25 mouse cellular contexts compared by ENCODE assay signal in the genomic region with DNA sequence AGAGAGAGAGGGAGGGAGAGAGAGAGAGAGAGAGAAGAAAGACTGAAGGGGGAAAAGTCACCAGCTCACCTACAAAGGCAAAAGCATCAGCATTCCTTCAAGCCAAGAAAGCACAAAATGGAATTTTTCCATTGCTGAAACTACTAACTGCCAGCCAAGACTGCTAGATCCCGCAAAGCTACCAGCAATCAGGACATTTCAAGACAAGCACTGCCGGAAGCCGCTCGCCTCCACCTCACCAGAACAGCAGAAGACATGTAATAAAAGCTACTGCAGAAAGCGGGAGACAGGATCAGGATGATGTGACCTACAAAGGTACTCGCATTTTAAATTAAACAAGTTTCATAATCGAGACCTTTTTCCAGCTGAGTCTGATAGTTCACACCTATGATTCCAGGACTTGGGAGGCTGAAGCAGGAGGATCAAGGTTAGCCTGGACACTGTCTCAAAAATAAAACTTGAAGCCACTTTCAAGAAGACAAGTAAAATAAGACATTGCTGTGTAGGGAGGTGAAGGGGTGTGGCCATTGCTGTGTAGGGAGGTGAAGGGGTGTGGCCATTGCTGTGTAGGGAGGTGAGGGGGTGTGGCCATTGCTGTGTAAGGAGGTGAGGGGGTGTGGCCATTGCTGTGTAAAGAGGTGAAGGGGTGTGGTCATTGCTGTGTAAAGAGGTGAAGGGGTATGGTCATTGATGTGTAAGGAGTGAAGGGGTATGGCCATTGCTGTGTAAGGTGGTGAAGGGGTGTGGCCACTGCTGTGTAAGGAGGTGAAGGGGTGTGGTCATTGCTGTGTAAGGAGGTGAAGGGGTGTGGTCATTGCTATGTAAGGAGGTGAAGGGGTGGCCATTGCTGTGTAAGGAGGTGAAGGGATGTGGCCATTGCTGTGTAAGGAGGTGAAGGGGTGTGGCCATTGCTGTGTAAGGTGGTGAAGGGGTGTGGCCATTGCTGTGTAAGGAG. TPM values are rescaled to one million over a fixed set of nuclear protein-coding genes. Genes with fewer than 3 reads are reported as not detected.
DNase-seq lines count a peak whose midpoint lies in the region; ATAC-seq and TF ChIP-seq lines count a peak whose summit lies in the region.
"Had no signal": no experiment of that assay in that cellular context is flagged by ENCODE, and none has a peak within 500 bp of the region (broad histone marks: within the 10 kb centered on the region; RNA-seq: fewer than 3 reads in every experiment).

No protein-coding gene starts in this region.

- DNase-seq in 416B (ENCODE audit: low read depth): peak; percentile 31
- DNase-seq in c-Kit-negative CD71-positive TER-119-positive erythroid progenitor cells, embryonic 14.5 days (ENCODE audit: low read depth, low spot score): peak; percentile 21
- DNase-seq in thymus, postnatal 4 days: no peak
- DNase-seq in layer of hippocampus, adult 8-10 months (ENCODE audit: low spot score in 2 of 2): no peak
- DNase-seq: adrenal gland, postnatal 10 days; cerebellum, adult 9-10 months; forebrain, postnatal 0 days; gastrocnemius, postnatal 10 days; heart, postnatal 10 days; spleen, adult 18-20 months; thymus, postnatal 25 days had no signal

- WGBS in liver, embryonic 15.5 days (ENCODE audit: insufficient replicate concordance): 88% methylated on average over 7 of the region's 7 CpGs
- WGBS in hindbrain, embryonic 16.5 days: 88% methylated on average over 7 of the region's 7 CpGs

- no peak for ATAC-seq in liver, embryonic 15.5 days (ENCODE audit: insufficient read depth)
- ATAC-seq in hindbrain, embryonic 16.5 days: no peak
- ATAC-seq: CD4-positive, CD25-positive, alpha-beta regulatory T cell, adult 4 months; forebrain, postnatal 0 days had no signal

- no peak for TF ChIP-seq CTCF in ES-Bruce4 (IDR thresholded peaks at IDR 0.05; ENCODE audit: low read depth, low read length)

- TF ChIP-seq POLR2A in ES-Bruce4 (IDR thresholded peaks at IDR 0.05; ENCODE audit: insufficient read depth, low read length): no peak

- H3K4me1 ChIP-seq in ES-Bruce4 (ENCODE audit: control insufficient read depth, insufficient read depth, low read length): peaks cover 7% of the 10 kb centered on the region
- peaks cover 49% of the 10 kb centered on the region for H3K4me1 ChIP-seq in liver, embryonic 15.5 days (replicated peaks)
- no peaks in the 10 kb centered on the region for H3K4me1 ChIP-seq in hindbrain, embryonic 16.5 days (ENCODE audit: control insufficient read depth, insufficient read depth, low read depth, low read length)
- H3K4me1 ChIP-seq: hindbrain, embryonic 15.5 days; limb, embryonic 13.5 days had no signal

- no peak overlapping the region for H3K4me2 ChIP-seq in liver, embryonic 15.5 days
- no peak overlapping the region for H3K4me2 ChIP-seq in hindbrain, embryonic 16.5 days (ENCODE audit: low read length)
- H3K4me2 ChIP-seq: hindbrain, embryonic 15.5 days; limb, embryonic 13.5 days; midbrain, embryonic 11.5 days; neural tube, embryonic 15.5 days had no signal

- no peak overlapping the region for H3K4me3 ChIP-seq in ES-Bruce4 (ENCODE audit: low read depth, low read length)
- H3K4me3 ChIP-seq in liver, embryonic 15.5 days (replicated peaks): no peak overlapping the region
- no peak overlapping the region for H3K4me3 ChIP-seq in hindbrain, embryonic 16.5 days (ENCODE audit: low read length)
- H3K4me3 ChIP-seq: erythroblast, embryonic 14.5 days; hindbrain, embryonic 15.5 days; limb, embryonic 13.5 days; neural tube, embryonic 15.5 days had no signal

- no peak overlapping the region for H3K9ac ChIP-seq in ES-Bruce4 (ENCODE audit: low read depth, poor library complexity, severe bottlenecking)
- H3K9ac ChIP-seq in liver, embryonic 15.5 days: no peak overlapping the region
- H3K9ac ChIP-seq in hindbrain, embryonic 16.5 days (ENCODE audit: low read depth, low read length): no peak overlapping the region
- H3K9ac ChIP-seq: forebrain, postnatal 0 days; hindbrain, embryonic 15.5 days; limb, embryonic 13.5 days; neural tube, embryonic 15.5 days had no signal

- H3K9me3 ChIP-seq in ES-Bruce4 (replicated peaks; ENCODE audit: control insufficient read depth, insufficient read depth, low read length, poor library complexity, severe bottlenecking): no peaks in the 10 kb centered on the region
- H3K9me3 ChIP-seq in liver, embryonic 15.5 days (replicated peaks): 0 out of 2 replicates have a peak, but pooled peaks cover 4% of the 10 kb centered on the region
- H3K9me3 ChIP-seq in hindbrain, embryonic 16.5 days (ENCODE audit: control insufficient read depth, low read length): no peaks in the 10 kb centered on the region
- H3K9me3 ChIP-seq: hindbrain, embryonic 15.5 days; limb, embryonic 13.5 days; neural tube, embryonic 15.5 days had no signal

- H3K27me3 ChIP-seq in ES-Bruce4 (ENCODE audit: control insufficient read depth, insufficient read depth, low read length, poor library complexity, severe bottlenecking): no peaks in the 10 kb centered on the region
- H3K27me3 ChIP-seq in liver, embryonic 15.5 days: no peaks in the 10 kb centered on the region
- H3K27me3 ChIP-seq in hindbrain, embryonic 16.5 days (replicated peaks; ENCODE audit: control insufficient read depth, insufficient read depth, low read length): no peaks in the 10 kb centered on the region
- H3K27me3 ChIP-seq: hindbrain, embryonic 15.5 days; limb, embryonic 13.5 days; neural tube, embryonic 15.5 days had no signal

- H3K27ac ChIP-seq in ES-Bruce4 (ENCODE audit: insufficient read depth, low read length): 0 out of 2 replicates have a peak overlapping the region, but pooled peaks have one; percentile 4
- H3K27ac ChIP-seq in liver, embryonic 15.5 days (replicated peaks): peak overlapping the region; percentile 38; the same call in 1 of the 2 replicates
- no peak overlapping the region for H3K27ac ChIP-seq in hindbrain, embryonic 16.5 days (ENCODE audit: low read depth, low read length)
- H3K27ac ChIP-seq: hindbrain, embryonic 15.5 days; limb, embryonic 13.5 days; neural tube, embryonic 15.5 days had no signal

- 0 out of 2 replicates have a peak, but pooled peaks have one; percentile 24 for TF ChIP-seq EP300 in ES-Bruce4 (IDR thresholded peaks at IDR 0.05; ENCODE audit: insufficient read depth, low read depth, low read length)

- no peaks in the 10 kb centered on the region for H3K36me3 ChIP-seq in ES-Bruce4 (ENCODE audit: control insufficient read depth, insufficient read depth, low read length, poor library complexity, severe bottlenecking)
- H3K36me3 ChIP-seq in liver, embryonic 15.5 days (replicated peaks): no peaks in the 10 kb centered on the region
- H3K36me3 ChIP-seq in hindbrain, embryonic 16.5 days (ENCODE audit: control insufficient read depth, insufficient read depth, low read length): no peaks in the 10 kb centered on the region
- H3K36me3 ChIP-seq: hindbrain, embryonic 15.5 days; limb, embryonic 13.5 days; neural tube, embryonic 15.5 days had no signal

RNA-seq across cellular contexts. Expression of a gene that starts 17.6 kb away (rescaled TPM):
- polyA plus RNA-seq in ES-Bruce4 (2011; ENCODE audit: insufficient read depth, insufficient read length, low read depth, missing spikeins): not detected in 2 replicates
- not detected in 2 replicates for polyA plus RNA-seq in liver, embryonic 15.5 days (2015; fragmentation: Nextera tagmentation; extraction: Ambion mirVana)
- polyA plus RNA-seq in hindbrain, embryonic 16.5 days (2015; fragmentation: Nextera tagmentation; extraction: Ambion mirVana): not detected in 2 replicates
- not detected for total RNA-seq in layer of hippocampus, adult 8-10 months (2022)
- total RNA-seq: adrenal gland, postnatal 10 days; forebrain, postnatal 0 days; gastrocnemius, postnatal 10 days; heart, postnatal 10 days; left cerebral cortex, adult 18-20 months had no signal
- polyA plus RNA-seq: CD4-positive, CD25-positive, alpha-beta regulatory T cell, adult 4 months; erythroblast, embryonic 14.5 days; forebrain, postnatal 0 days; hindbrain, embryonic 15.5 days; kidney, embryonic 14.5 days; large intestine, adult 2 months; limb, embryonic 13.5 days; lung, embryonic 16.5 days; midbrain, embryonic 11.5 days; neural tube, embryonic 15.5 days; stomach, embryonic 16.5 days had no signal

RNA-seq across cellular contexts. Expression of a gene that starts 39.5 kb away (rescaled TPM):
- polyA plus RNA-seq in ES-Bruce4 (2011; ENCODE audit: insufficient read depth, insufficient read length, low read depth, missing spikeins): 10.2 and 10.7 TPM in 2 replicates
- 8.9 and 9.2 TPM in 2 replicates for polyA plus RNA-seq in liver, embryonic 15.5 days (2015; fragmentation: Nextera tagmentation; extraction: Ambion mirVana)
- 7.5 and 7.7 TPM in 2 replicates for polyA plus RNA-seq in hindbrain, embryonic 16.5 days (2015; fragmentation: Nextera tagmentation; extraction: Ambion mirVana)
- total RNA-seq in layer of hippocampus, adult 8-10 months (2022): 1 to 10 TPM; 1.8 to 3.4 (median 2.5) TPM

RNA-seq across cellular contexts. Expression of a gene that starts 59.8 kb away (rescaled TPM):
- polyA plus RNA-seq in ES-Bruce4 (2011; ENCODE audit: insufficient read depth, insufficient read length, low read depth, missing spikeins): 0.52 and 1.9 TPM in 2 replicates
- polyA plus RNA-seq in liver, embryonic 15.5 days (2015; fragmentation: Nextera tagmentation; extraction: Ambion mirVana): not detected in 2 replicates
- polyA plus RNA-seq in hindbrain, embryonic 16.5 days (2015; fragmentation: Nextera tagmentation; extraction: Ambion mirVana): 2.4 and 3.4 TPM in 2 replicates
- 1 to 10 TPM; 1.2 to 2.7 (median 1.6) TPM for total RNA-seq in layer of hippocampus, adult 8-10 months (2022)
- polyA plus RNA-seq: CD4-positive, CD25-positive, alpha-beta regulatory T cell, adult 4 months; erythroblast, embryonic 14.5 days; large intestine, adult 2 months; midbrain, embryonic 11.5 days had no signal

Comparison
In these comparisons a context has a peak if more than half of its experiments do, and no peak if none do; other contexts are left out.
1. DNase-seq: peak in 416B (single experiment) and c-Kit-negative CD71-positive TER-119-positive erythroid progenitor cells, embryonic 14.5 days (single experiment); none in thymus, postnatal 4 days (single experiment) and layer of hippocampus, adult 8-10 months (0 of 2).